Comparison of ENCODE assay signal across 12 mouse cellular contexts in genomic region chr15:13244306-13244705, GRCm38 (mm10).
A peak's percentile ranks its signal among the peaks of the same experiment; 100 is the strongest.
DNase-seq lines count a peak whose midpoint lies in the region; ATAC-seq and TF ChIP-seq lines count a peak whose summit lies in the region.
"Had no signal": no experiment of that assay in that cellular context is flagged by ENCODE, and none has a peak within 500 bp of the region (broad histone marks: within the 10 kb centered on the region; RNA-seq: fewer than 3 reads in every experiment).

No protein-coding gene starts in this region.

- ATAC-seq in midbrain, embryonic 11.5 days (ENCODE audit: low FRiP score), result no peak
- no peak for ATAC-seq in midbrain, postnatal 0 days (ENCODE audit: low FRiP score)
- peak; percentile 79 for ATAC-seq in kidney, embryonic 14.5 days (ENCODE audit: low FRiP score, low TSS enrichment)
- no peak for ATAC-seq in neural tube, embryonic 15.5 days (ENCODE audit: low FRiP score)
- ATAC-seq: intestine, embryonic 16.5 days had no signal

- H3K27ac ChIP-seq in midbrain, embryonic 11.5 days (ENCODE audit: low read depth, low read length), result no peak overlapping the region
- H3K27ac ChIP-seq in midbrain, postnatal 0 days (ENCODE audit: low read depth, low read length), result no peak overlapping the region
- H3K27ac ChIP-seq in kidney, embryonic 14.5 days (ENCODE audit: low read depth, low read length), result no peak overlapping the region
- H3K27ac ChIP-seq in neural tube, embryonic 15.5 days (replicated peaks), result no peak overlapping the region
- H3K27ac ChIP-seq: limb, embryonic 12.5 days had no signal

- no peak overlapping the region for H3K4me2 ChIP-seq in midbrain, embryonic 11.5 days
- no peak overlapping the region for H3K4me2 ChIP-seq in midbrain, postnatal 0 days (ENCODE audit: low read depth, low read length, poor library complexity, severe bottlenecking)
- no peak overlapping the region for H3K4me2 ChIP-seq in kidney, embryonic 14.5 days (replicated peaks; ENCODE audit: low read depth, low read length)
- H3K4me2 ChIP-seq in neural tube, embryonic 15.5 days, result peak overlapping the region; percentile 35
- H3K4me2 ChIP-seq: limb, embryonic 12.5 days had no signal

- peak; percentile 4 to 21 for DNase-seq in adrenal gland, adult (ENCODE audit: inconsistent age in 2 of 2, low spot score in 1 of 2)
- DNase-seq in adrenal gland, postnatal 25 days, result no peak
- DNase-seq in midbrain, embryonic 11.5 days (ENCODE audit: low spot score, missing footprints), result peak; percentile 83
- DNase-seq in midbrain, postnatal 0 days (ENCODE audit: low spot score), result no peak
- DNase-seq in urinary bladder, postnatal 4 days (ENCODE audit: low spot score in 2 of 2), result no peak
- no peak for DNase-seq in left cerebral cortex, postnatal 14 days (ENCODE audit: low spot score in 2 of 2)
- DNase-seq: cerebellum, adult 18-20 months; thymus, postnatal 36 days had no signal

- no peaks in the 10 kb centered on the region for H3K4me1 ChIP-seq in midbrain, embryonic 11.5 days (ENCODE audit: control insufficient read depth, insufficient read depth, low read length)
- no peaks in the 10 kb centered on the region for H3K4me1 ChIP-seq in midbrain, postnatal 0 days (ENCODE audit: insufficient read depth, low read length)
- H3K4me1 ChIP-seq in kidney, embryonic 14.5 days (ENCODE audit: control insufficient read depth, insufficient read depth, low read length), result no peaks in the 10 kb centered on the region
- H3K4me1 ChIP-seq in neural tube, embryonic 15.5 days, result peaks cover 2% of the 10 kb centered on the region; the same call in 1 of the 2 replicates

- TF ChIP-seq CTCF in midbrain, postnatal 0 days (IDR thresholded peaks at IDR 0.05), result no peak

- H3K9me3 ChIP-seq in midbrain, embryonic 11.5 days (ENCODE audit: control insufficient read depth, low read length), result no peaks in the 10 kb centered on the region
- H3K9me3 ChIP-seq in midbrain, postnatal 0 days (ENCODE audit: low read length), result no peaks in the 10 kb centered on the region
- no peaks in the 10 kb centered on the region for H3K9me3 ChIP-seq in kidney, embryonic 14.5 days (ENCODE audit: control insufficient read depth, low read length)
- no peaks in the 10 kb centered on the region for H3K9me3 ChIP-seq in neural tube, embryonic 15.5 days (replicated peaks)
- H3K9me3 ChIP-seq: limb, embryonic 12.5 days had no signal

- no peaks in the 10 kb centered on the region for H3K36me3 ChIP-seq in midbrain, embryonic 11.5 days (ENCODE audit: control insufficient read depth, insufficient read depth, low read length)
- no peaks in the 10 kb centered on the region for H3K36me3 ChIP-seq in midbrain, postnatal 0 days (ENCODE audit: insufficient read depth, low read length)
- no peaks in the 10 kb centered on the region for H3K36me3 ChIP-seq in kidney, embryonic 14.5 days (ENCODE audit: control insufficient read depth, insufficient read depth, low read length)
- H3K36me3 ChIP-seq in neural tube, embryonic 15.5 days, result no peaks in the 10 kb centered on the region
- H3K36me3 ChIP-seq: limb, embryonic 12.5 days had no signal

- H3K9ac ChIP-seq in midbrain, embryonic 11.5 days (ENCODE audit: low read length), result no peak overlapping the region
- no peak overlapping the region for H3K9ac ChIP-seq in midbrain, postnatal 0 days (replicated peaks; ENCODE audit: low read length, poor library complexity, severe bottlenecking)
- H3K9ac ChIP-seq in kidney, embryonic 14.5 days (ENCODE audit: low read depth, low read length), result no peak overlapping the region
- no peak overlapping the region for H3K9ac ChIP-seq in neural tube, embryonic 15.5 days (replicated peaks)
- H3K9ac ChIP-seq: limb, embryonic 12.5 days had no signal

- intact Hi-C loops in left cerebral cortex, postnatal 14 days (cut with DNase I), result no loop called here

- H3K27me3 ChIP-seq in midbrain, embryonic 11.5 days (ENCODE audit: control insufficient read depth, insufficient read depth, low read length), result no peaks in the 10 kb centered on the region
- no peaks in the 10 kb centered on the region for H3K27me3 ChIP-seq in midbrain, postnatal 0 days (ENCODE audit: insufficient read depth, low read length)
- H3K27me3 ChIP-seq in kidney, embryonic 14.5 days (ENCODE audit: control insufficient read depth, insufficient read depth, low read length), result no peaks in the 10 kb centered on the region
- no peaks in the 10 kb centered on the region for H3K27me3 ChIP-seq in neural tube, embryonic 15.5 days (replicated peaks)
- H3K27me3 ChIP-seq: limb, embryonic 12.5 days had no signal

- 50% methylated on average over 14 of the region's 14 CpGs for WGBS in midbrain, embryonic 11.5 days
- 38% methylated on average over 14 of the region's 14 CpGs for WGBS in midbrain, postnatal 0 days
- WGBS in kidney, embryonic 14.5 days, result 27% methylated on average over 14 of the region's 14 CpGs
- 21% methylated on average over 14 of the region's 14 CpGs for WGBS in neural tube, embryonic 15.5 days

- no peak overlapping the region for H3K4me3 ChIP-seq in midbrain, embryonic 11.5 days (ENCODE audit: low read depth, low read length)
- no peak overlapping the region for H3K4me3 ChIP-seq in midbrain, postnatal 0 days (ENCODE audit: low read depth, low read length)
- H3K4me3 ChIP-seq in kidney, embryonic 14.5 days (ENCODE audit: low read length), result no peak overlapping the region
- 0 out of 2 replicates have a peak overlapping the region, but pooled peaks have one; percentile 6 for H3K4me3 ChIP-seq in neural tube, embryonic 15.5 days (replicated peaks)
- H3K4me3 ChIP-seq: limb, embryonic 12.5 days had no signal

Comparison
In these comparisons a context has a peak if more than half of its experiments do, and no peak if none do; other contexts are left out.
1. DNase-seq: peak in adrenal gland, adult (2 of 2) and midbrain, embryonic 11.5 days (single experiment); none in adrenal gland, postnatal 25 days (single experiment), midbrain, postnatal 0 days (single experiment), urinary bladder, postnatal 4 days (0 of 2) and left cerebral cortex, postnatal 14 days (0 of 2).